ENCODE assay signal across 13 mouse cellular contexts in genomic region chr7:80830193-80830803, GRCm38 (mm10). TPM values are rescaled to one million over a fixed set of nuclear protein-coding genes. Genes with fewer than 3 reads are reported as not detected.
DNase-seq lines count a peak whose midpoint lies in the region; ATAC-seq lines count a peak whose summit lies in the region.
"Had no signal": no experiment of that assay in that cellular context is flagged by ENCODE, and none has a peak within 500 bp of the region (broad histone marks: within the 10 kb centered on the region; RNA-seq: fewer than 3 reads in every experiment).

No protein-coding gene starts in this region.

- H3K4me3 ChIP-seq in liver, embryonic 12.5 days = no peak overlapping the region
- no peak overlapping the region for H3K4me3 ChIP-seq in midbrain, embryonic 11.5 days (ENCODE audit: low read depth, low read length)
- H3K4me3 ChIP-seq in hindbrain, embryonic 10.5 days = no peak overlapping the region

- H3K4me1 ChIP-seq in liver, embryonic 12.5 days = peaks cover 12% of the 10 kb centered on the region
- H3K4me1 ChIP-seq in midbrain, embryonic 11.5 days (ENCODE audit: control insufficient read depth, insufficient read depth, low read length) = no peaks in the 10 kb centered on the region
- peaks cover 7% of the 10 kb centered on the region; the same call in 1 of the 2 replicates for H3K4me1 ChIP-seq in hindbrain, embryonic 10.5 days (replicated peaks)

- no peak overlapping the region for H3K27ac ChIP-seq in liver, embryonic 12.5 days
- H3K27ac ChIP-seq in midbrain, embryonic 11.5 days (ENCODE audit: low read depth, low read length) = no peak overlapping the region
- H3K27ac ChIP-seq in hindbrain, embryonic 10.5 days = no peak overlapping the region

- no peak overlapping the region for H3K9ac ChIP-seq in liver, embryonic 12.5 days
- no peak overlapping the region for H3K9ac ChIP-seq in midbrain, embryonic 11.5 days (ENCODE audit: low read length)
- H3K9ac ChIP-seq: lung, embryonic 14.5 days had no signal

- H3K4me2 ChIP-seq in liver, embryonic 12.5 days = no peak overlapping the region
- no peak overlapping the region for H3K4me2 ChIP-seq in midbrain, embryonic 11.5 days
- H3K4me2 ChIP-seq: lung, embryonic 14.5 days had no signal

- ATAC-seq in liver, embryonic 12.5 days = no peak
- ATAC-seq in monocyte, adult 5-6 weeks (replicated peaks; ENCODE audit: insufficient number of reproducible peaks, low FRiP score, low TSS enrichment, poor library complexity, severe bottlenecking) = peak; percentile 90
- no peak for ATAC-seq in midbrain, embryonic 11.5 days (ENCODE audit: low FRiP score)
- ATAC-seq: inflammation-experienced regulatory T-cells, adult 6 months had no signal

- 71% methylated on average over 15 of the region's 15 CpGs for WGBS in liver, embryonic 12.5 days (ENCODE audit: insufficient replicate concordance)
- 89% methylated on average over 15 of the region's 15 CpGs for WGBS in midbrain, embryonic 11.5 days
- WGBS in hindbrain, embryonic 10.5 days = 83% methylated on average over 15 of the region's 15 CpGs

- intact Hi-C loops in heart, postnatal 14 days (cut with DNase I) = no loop called here

- DNase-seq in liver = peak; percentile 17
- DNase-seq in brain, adult 2 months (ENCODE audit: low read depth, low spot score) = peak; percentile 22
- DNase-seq in heart, postnatal 14 days = peak; percentile 14 to 28
- DNase-seq in midbrain, embryonic 11.5 days (ENCODE audit: low spot score, missing footprints) = no peak
- no peak for DNase-seq in hindbrain, embryonic 10.5 days (ENCODE audit: low spot score)
- DNase-seq: adrenal gland, postnatal 25 days; cerebellum, adult 9-11 months; lung, embryonic 14.5 days; right cerebral cortex, postnatal 4 days; thymus, postnatal 25 days had no signal

- no peaks in the 10 kb centered on the region for H3K36me3 ChIP-seq in liver, embryonic 12.5 days
- no peaks in the 10 kb centered on the region for H3K36me3 ChIP-seq in midbrain, embryonic 11.5 days (ENCODE audit: control insufficient read depth, insufficient read depth, low read length)
- no peaks in the 10 kb centered on the region for H3K36me3 ChIP-seq in hindbrain, embryonic 10.5 days

- H3K9me3 ChIP-seq in liver, embryonic 12.5 days (replicated peaks) = no peaks in the 10 kb centered on the region
- H3K9me3 ChIP-seq in midbrain, embryonic 11.5 days (ENCODE audit: control insufficient read depth, low read length) = no peaks in the 10 kb centered on the region
- no peaks in the 10 kb centered on the region for H3K9me3 ChIP-seq in hindbrain, embryonic 10.5 days

- H3K27me3 ChIP-seq in liver, embryonic 12.5 days (replicated peaks) = no peaks in the 10 kb centered on the region
- no peaks in the 10 kb centered on the region for H3K27me3 ChIP-seq in midbrain, embryonic 11.5 days (ENCODE audit: control insufficient read depth, insufficient read depth, low read length)
- H3K27me3 ChIP-seq in hindbrain, embryonic 10.5 days (ENCODE audit: insufficient read depth, poor library complexity, severe bottlenecking) = no peaks in the 10 kb centered on the region

RNA-seq across cellular contexts. Expression of gene Iqgap1, which starts 4.5 kb away (rescaled TPM):
- polyA plus RNA-seq in liver, embryonic 12.5 days (2016; fragmentation: Nextera tagmentation; extraction: Ambion mirVana) = 19.4 and 19.9 TPM in 2 replicates
- 10 to 100 TPM; 60.2 to 61.0 TPM for total RNA-seq in heart, postnatal 14 days (2021)
- total RNA-seq in monocyte, adult 5-6 weeks (2017) = 598 to 656 TPM (median 610 TPM) in 3 replicates
- polyA plus RNA-seq in midbrain, embryonic 11.5 days (2014; fragmentation: Nextera tagmentation; extraction: Ambion mirVana) = 23.5 and 24.8 TPM in 2 replicates
- 25.2 and 28.9 TPM in 2 replicates for polyA plus RNA-seq in hindbrain, embryonic 10.5 days (2016; fragmentation: Nextera tagmentation; extraction: Ambion mirVana)

RNA-seq across cellular contexts. Expression of gene Zscan2, which starts 30.4 kb away (rescaled TPM):
- 0.23 and 0.58 TPM in 2 replicates for polyA plus RNA-seq in liver, embryonic 12.5 days (2016; fragmentation: Nextera tagmentation; extraction: Ambion mirVana)
- 1 to 10 TPM; 5.2 to 7.0 TPM for total RNA-seq in heart, postnatal 14 days (2021)
- 6.9 to 12.1 TPM (median 9.2 TPM) in 3 replicates for total RNA-seq in monocyte, adult 5-6 weeks (2017)
- polyA plus RNA-seq in midbrain, embryonic 11.5 days (2014; fragmentation: Nextera tagmentation; extraction: Ambion mirVana) = 3.8 and 5.0 TPM in 2 replicates
- 3.6 and 4.0 TPM in 2 replicates for polyA plus RNA-seq in hindbrain, embryonic 10.5 days (2016; fragmentation: Nextera tagmentation; extraction: Ambion mirVana)

Comparison
In these comparisons a context has a peak if more than half of its experiments do, and no peak if none do; other contexts are left out.
1. DNase-seq: peak in liver (single experiment), brain, adult 2 months (single experiment) and heart, postnatal 14 days (2 of 2); none in midbrain, embryonic 11.5 days (single experiment) and hindbrain, embryonic 10.5 days (single experiment).